Mouse (Mus musculus) cerebellum, adult 11-12 months (tissue): Measurements from ENCODE around the gene Abca4.

Experiments used
- DNase-seq: peaks from one replicate; pipeline ENCODE4 v3.0.0; 2022

Abca4 gene

DNA sequence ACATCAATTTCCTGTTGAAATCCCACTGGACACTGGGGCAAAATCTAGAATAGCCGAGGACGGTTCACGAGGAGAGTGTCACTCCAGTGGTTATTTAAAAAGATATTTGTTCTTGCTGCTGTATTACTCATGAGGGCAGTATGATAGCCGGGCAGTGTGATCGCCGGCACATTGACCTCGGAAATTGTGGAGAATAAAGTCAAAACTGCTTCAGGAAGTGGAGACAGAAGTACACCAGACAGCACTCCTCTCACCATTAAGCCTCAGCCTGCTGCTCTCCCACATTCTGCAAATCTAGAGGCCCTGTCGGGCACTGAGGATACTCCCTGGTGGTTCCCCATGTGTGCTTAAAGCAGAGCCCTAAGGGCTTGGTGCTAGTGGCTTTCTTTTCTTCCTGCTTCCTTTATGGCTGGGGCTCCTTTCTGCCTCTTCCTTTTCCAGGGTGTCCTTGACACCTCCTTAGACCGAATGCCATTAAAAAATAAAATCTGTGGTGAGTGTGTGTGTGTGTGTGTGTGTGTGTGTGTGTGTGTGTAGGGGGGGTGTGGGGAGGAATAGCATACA lies 74.5 kb downstream of the Abca4 start:
- no peak for DNase-seq

- no peak for DNase-seq
Measured at GRCm38 (mm10) chr3:122119733-122120132, 75.5 kb downstream of the Abca4 start.

DNA sequence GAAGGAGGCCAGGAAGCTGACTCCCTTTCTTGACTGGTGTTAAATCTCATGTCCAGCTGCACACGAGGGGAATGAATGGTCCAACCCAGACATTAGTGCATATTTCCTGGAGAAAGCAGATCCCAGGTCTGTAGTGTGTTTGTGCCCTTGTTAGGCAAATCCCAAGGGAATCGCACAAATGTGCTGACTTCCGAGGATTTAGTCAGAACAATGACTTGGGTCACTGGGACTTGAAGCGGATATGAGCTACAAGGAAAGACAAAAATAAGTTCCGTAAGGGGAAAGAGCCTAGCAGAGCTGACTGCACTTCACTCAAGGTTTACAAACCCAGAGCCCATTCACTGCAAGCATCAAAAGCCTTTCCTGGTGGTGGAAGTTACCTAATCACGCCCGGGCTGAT lies 76.0 kb downstream of the Abca4 start:
- DNase-seq, result no peak

- DNase-seq, result peak; percentile 63
Measured at GRCm38 (mm10) chr3:122122127-122122663, 78.0 kb downstream of the Abca4 start.

DNA sequence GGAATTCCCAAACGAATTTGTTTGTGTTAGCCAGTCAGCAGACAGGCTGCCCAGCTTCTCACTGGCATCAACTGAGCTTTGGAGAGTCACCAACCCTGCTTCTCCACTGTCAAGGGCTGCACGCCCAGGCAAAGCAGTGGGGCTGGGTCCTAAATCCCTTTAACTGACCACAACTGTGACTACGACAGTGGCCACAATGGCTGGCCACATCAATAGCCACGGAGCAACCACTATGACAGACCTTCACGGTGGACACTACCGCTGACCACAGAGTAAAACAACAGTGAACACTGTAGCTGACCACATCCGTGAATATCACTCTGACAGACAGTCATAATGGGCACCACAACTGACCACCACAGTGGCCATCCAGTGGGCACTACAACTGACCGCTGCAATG lies 78.6 kb downstream of the Abca4 start:
- no peak for DNase-seq

GRCm38 (mm10) chr3:122128999-122129493 lies 84.8 kb downstream of the Abca4 start:
- DNase-seq, result no peak

DNA sequence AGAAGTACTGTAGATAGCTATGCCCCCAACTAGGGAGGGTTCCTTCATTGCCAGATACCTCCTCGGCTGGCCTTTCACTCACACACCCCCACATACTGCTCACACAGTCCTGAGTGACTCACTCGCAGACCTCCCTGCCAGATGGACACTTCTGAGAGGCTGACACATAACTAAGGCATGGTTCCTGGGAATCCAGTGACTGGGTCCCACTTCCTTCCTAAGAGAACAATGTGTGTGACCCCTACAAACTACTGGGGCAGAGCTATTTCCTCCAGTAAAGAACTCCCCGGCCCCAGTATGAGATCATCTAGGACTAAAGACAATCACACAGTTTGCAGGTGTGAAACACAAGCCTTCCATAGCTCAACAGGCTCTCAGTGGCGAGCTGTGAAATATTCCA lies 86.5 kb downstream of the Abca4 start:
- no peak for DNase-seq

GRCm38 (mm10) chr3:122131633-122132032 lies 87.4 kb downstream of the Abca4 start:
- no peak for DNase-seq

DNA sequence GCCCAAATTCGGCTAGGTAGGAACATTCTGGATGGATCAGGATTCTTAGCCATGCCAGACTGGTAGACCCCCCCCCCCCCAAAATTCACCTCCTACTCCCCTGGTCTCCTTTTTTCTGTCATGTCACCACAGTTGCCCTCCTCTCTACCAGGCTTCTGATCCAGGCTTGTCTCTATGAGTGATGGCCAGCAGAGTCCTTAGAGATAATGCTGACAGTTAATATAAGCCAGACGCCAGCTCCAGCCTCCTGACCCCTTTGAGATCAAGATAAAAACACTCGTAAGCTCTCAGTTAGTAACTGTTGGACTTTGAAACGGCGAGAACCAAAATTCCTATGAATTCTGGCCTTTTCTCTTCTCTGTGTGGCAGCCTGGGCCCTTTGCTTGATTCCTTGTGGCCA lies 89.0 kb downstream of the Abca4 start:
- no peak for DNase-seq

DNA sequence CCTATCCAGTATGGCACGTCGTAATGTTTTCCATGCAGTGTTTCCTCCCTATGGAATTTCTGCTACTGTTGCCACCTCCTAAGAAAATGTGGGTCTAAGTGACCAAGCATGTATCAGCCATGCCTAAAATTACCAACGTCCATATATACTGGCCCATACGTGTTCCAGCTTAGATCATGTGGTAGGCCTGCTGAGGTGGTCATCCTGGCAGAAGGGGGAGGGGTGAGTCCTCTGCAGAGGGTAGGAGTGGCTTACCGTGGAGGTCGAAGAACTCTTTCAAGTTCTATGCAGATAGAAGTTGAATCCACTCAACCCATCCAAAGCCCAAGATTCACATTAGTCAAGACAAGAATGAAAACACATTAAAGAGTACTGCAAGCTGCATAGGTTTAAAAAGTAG lies 89.6 kb downstream of the Abca4 start:
- DNase-seq, result no peak

DNA sequence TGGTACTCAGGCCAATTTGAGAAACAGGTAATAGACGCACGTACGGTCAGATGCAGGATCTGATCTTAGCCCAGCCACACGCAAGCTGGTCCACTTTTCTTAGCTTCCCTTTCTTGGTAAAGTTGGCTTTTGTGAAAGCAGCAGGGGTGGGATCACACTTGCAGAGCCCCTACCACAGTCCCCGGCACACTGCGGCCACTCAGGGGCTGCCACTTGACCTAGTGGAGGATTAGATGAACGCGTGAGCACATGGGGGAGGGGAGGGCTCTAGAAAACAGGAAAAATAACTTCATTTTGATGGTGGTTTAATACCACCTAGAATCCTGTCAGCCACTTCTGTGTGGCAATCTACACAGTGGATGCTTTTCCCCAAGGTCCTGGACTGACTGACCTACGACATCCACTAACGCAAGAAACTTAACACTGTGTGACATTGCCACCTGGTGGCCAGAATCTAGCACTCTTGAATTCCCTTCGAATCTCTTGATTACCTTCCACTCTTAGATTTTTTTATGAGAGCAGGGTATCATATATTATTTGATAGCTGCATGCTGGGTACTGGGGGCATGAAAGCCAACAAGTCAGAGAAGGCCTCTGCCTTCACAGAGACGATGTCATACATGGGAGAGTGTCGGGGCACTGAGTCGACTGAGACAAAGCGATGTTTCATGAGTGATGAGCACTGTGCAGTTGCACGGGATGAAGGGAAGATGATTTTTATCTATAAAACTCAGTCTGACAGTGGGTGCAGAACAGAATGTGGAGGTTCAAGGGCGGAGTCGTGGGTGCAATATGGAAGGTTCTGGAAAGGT lies 96.6 kb downstream of the Abca4 start:
- no peak for DNase-seq

GRCm38 (mm10) chr3:122142256-122142922 lies 98.1 kb downstream of the Abca4 start:
- DNase-seq, result no peak

DNA sequence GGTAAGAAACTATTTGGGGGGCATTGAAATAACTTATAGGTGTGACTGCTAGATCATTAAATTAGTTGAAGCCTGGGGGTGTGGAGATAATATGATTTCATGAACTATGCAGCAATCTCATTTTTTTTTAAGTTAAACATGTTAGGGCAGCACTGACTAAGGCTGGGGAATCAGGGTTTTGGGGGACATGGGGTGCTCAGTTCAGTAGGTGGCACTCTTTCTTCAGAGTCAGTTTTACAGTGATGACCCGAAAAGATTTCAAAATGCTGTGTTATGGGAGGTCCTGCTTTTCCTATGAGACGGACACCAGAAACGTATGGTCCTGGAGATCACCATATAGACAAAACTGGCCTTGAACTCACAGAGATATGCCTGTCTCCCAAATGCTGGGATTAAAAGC lies 99.2 kb downstream of the Abca4 start:
- DNase-seq, result no peak

DNA sequence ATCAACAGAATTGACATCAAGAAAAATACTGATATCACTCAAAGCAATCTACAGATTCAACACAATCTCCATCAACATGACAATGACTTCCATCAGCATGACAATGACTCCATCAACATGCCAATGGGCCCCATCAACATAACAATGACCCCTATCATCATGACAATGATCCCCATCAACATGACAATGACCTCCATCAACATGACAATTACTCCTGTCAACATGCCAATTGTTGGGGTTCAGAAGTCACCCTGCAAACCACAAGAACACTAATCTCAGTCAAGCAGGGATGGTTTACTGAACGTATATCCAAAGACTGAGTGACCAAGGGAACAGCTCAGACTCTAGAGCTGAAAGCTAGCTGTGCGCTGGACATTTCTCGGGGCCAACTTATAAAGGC lies 101.2 kb downstream of the Abca4 start:
- no peak for DNase-seq

DNA sequence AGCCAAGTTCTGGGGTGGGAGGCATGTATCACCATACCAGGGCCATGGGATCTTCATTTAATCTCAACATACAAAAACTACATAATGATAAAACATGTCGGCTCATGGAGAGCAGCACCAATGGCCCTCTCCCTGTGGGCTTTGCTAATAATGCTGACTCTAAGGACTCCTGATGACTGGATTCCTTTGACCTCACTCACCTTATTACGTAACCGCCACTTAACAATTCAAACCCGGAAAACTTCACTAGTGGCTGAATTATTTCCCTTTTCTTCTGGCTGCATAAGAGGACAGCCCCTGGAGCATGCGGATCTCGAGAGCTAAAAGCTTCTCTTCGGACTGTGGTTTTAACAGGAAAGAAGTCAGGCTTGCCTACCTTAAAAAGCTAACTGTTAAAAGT lies 106.6 kb downstream of the Abca4 start:
- no peak for DNase-seq

DNA sequence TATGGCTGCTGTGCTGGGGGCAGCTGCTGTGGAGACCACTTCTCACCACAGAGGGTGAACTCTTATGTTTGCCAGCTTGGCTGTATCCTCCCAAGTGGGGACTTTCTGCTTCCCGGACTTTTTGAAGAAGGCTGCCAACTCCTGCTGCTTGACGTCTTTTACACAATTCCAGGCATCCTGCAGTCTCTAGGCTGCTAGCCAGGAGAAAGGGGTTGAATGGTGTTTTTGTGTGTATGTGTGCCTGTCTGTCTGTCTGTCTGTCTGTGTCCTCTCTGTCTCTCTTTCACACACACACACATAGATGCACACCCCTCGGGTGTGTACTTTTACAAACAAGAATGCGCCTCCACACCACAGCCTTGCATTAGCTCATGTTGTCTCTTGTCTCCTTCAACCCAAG lies 108.2 kb downstream of the Abca4 start:
- DNase-seq, result no peak

- DNase-seq, result no peak
Measured at GRCm38 (mm10) chr3:122154080-122154479, 109.8 kb downstream of the Abca4 start.

- DNase-seq, result no peak
Measured at GRCm38 (mm10) chr3:122159447-122159846, 115.2 kb downstream of the Abca4 start.

DNA sequence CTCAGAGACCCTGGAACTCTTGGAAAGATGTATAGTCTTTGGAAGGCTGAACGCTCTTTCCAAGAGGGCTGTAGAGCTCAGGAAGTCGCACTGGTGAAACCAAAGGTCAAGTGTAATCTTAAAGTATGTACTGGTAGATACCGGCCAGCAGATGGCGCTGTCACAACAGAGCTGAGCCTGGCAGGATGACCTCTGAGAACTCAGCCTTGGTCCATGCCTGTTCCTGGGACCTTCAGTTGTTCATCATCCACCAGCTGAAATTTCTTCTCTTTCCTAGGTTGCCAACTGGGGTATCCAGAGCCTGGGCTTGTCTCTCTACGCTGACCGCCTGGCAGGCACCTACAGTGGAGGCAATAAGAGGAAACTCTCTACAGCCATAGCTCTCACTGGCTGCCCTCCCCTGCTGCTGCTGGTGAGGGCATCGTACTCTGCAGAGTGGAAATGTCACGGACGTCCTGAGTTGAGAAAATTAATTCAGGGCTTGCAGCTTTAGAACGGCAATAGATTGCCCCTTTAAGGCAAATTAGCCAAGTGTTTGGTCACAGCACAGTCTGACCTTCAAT lies 125.5 kb downstream of the Abca4 start:
- DNase-seq, result peak; percentile 81

GRCm38 (mm10) chr3:122170621-122171309 lies 126.5 kb downstream of the Abca4 start:
- DNase-seq, result peak; percentile 48

DNA sequence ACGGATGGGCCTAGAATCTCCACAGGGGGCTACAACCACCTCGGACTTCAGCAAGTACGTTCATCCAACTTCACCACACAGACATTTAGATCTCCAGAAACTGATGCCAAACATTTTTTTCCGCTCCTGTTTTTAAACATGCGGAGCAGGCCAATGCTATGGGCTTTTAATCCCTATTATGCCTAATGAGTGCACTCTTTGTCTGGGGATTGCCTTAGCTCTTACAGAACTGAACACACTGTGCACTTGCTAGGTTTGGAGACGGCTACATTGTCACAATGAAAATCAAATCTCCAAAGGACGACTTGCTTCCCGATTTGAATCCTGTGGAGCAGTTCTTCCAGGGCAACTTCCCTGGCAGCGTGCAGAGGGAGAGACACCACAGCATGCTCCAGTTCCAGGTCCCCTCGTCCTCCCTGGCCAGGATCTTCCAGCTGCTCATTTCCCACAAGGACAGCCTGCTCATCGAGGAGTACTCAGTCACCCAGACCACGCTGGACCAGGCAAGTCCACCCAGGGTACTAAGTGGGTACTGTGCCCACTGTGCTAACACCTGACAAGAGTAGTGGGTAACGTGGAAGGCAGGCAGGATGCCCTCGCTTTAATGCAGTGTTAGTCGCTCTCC lies 129.4 kb downstream of the Abca4 start:
- no peak for DNase-seq

GRCm38 (mm10) chr3:122176018-122176417 lies 131.8 kb downstream of the Abca4 start:
- peak; percentile 54 for DNase-seq
